Mouse (Mus musculus) adrenal gland, postnatal 0 days (tissue): ENCODE data around the gene Acadsb. TPM values are rescaled to one million over a fixed set of nuclear protein-coding genes. Genes with fewer than 3 reads are reported as not detected.

Experiments used
- polyA plus RNA-seq: library from polyadenylated mRNA; unstranded; fragments of >200 nt; fragmentation: Nextera tagmentation; extraction: Ambion mirVana; gene quantifications from 2 replicates; pipeline ENCODE4 v1.2.1, GENCODE M21; 2015

Acadsb gene
- polyA plus RNA-seq = 91.0 and 185 TPM in 2 replicates

GRCm38 (mm10) chr7:131410416-131411058, at the start of gene Acadsb, which contains the start of gene Ikzf5:
Acadsb (plus strand) TSS chr7:131410601.
Ikzf5 (minus strand) TSS chr7:131410521.

GRCm38 (mm10) chr7:131362615-131363300, 47.6 kb upstream of the Acadsb start, which contains the start of gene 2310057M21Rik:
2310057M21Rik (minus strand) TSS chr7:131362759.

GRCm38 (mm10) chr7:131370648-131371469, 39.5 kb upstream of the Acadsb start, which contains the start of gene Pstk:
Pstk (plus strand) TSS chr7:131371141.

Other genes starting within 250 kb of the Acadsb start
- gene 5430419D17Rik, start 236.2 kb upstream of the Acadsb start, polyA plus RNA-seq = not detected in 2 replicates
- gene Cuzd1, start 88.3 kb upstream of the Acadsb start, polyA plus RNA-seq = not detected in 2 replicates
- not detected in 2 replicates for gene Fam24b, start 81.1 kb upstream of the Acadsb start, polyA plus RNA-seq
- gene Fam24a, start 76.7 kb upstream of the Acadsb start, polyA plus RNA-seq = not detected in 2 replicates
- gene 2310057M21Rik, start 47.8 kb upstream of the Acadsb start, polyA plus RNA-seq = 8.2 and 10.8 TPM in 2 replicates
- 54.3 and 55.1 TPM in 2 replicates for gene Pstk, start 39.5 kb upstream of the Acadsb start, polyA plus RNA-seq
- 5.2 and 6.2 TPM in 2 replicates for gene Ikzf5, start 80 bp upstream of the Acadsb start, polyA plus RNA-seq
- not detected in 2 replicates for gene Hmx3, start 132.3 kb downstream of the Acadsb start, polyA plus RNA-seq
- not detected in 2 replicates for gene Hmx2, start 138.2 kb downstream of the Acadsb start, polyA plus RNA-seq
- 101 and 117 TPM in 2 replicates for gene Bub3, start 149.6 kb downstream of the Acadsb start, polyA plus RNA-seq